Mouse (Mus musculus): ENCODE results near the gene Xxylt1.

The Xxylt1 gene

GRCm38 (mm10) chr16:31061246-31061880, 19.9 kb downstream of the Xxylt1 start:
- DNase-seq (ENCODE audit: extremely low spot score, low read depth, low spot score): no peak

GRCm38 (mm10) chr16:31060714-31061113, 20.5 kb downstream of the Xxylt1 start:
- DNase-seq (ENCODE audit: extremely low spot score, low read depth, low spot score): no peak

GRCm38 (mm10) chr16:31060226-31060625, 21.0 kb downstream of the Xxylt1 start:
- no peak for DNase-seq (ENCODE audit: extremely low spot score, low read depth, low spot score)

GRCm38 (mm10) chr16:31059730-31060129, 21.5 kb downstream of the Xxylt1 start:
- DNase-seq (ENCODE audit: extremely low spot score, low read depth, low spot score): no peak

GRCm38 (mm10) chr16:31052812-31053211, 28.4 kb downstream of the Xxylt1 start:
- DNase-seq (ENCODE audit: extremely low spot score, low read depth, low spot score): no peak

- DNase-seq (ENCODE audit: extremely low spot score, low read depth, low spot score): no peak
These were observed 29.0 kb downstream of the Xxylt1 start for GRCm38 (mm10) chr16:31052177-31052726.

GRCm38 (mm10) chr16:31050701-31051100, 30.5 kb downstream of the Xxylt1 start:
- no peak for DNase-seq (ENCODE audit: extremely low spot score, low read depth, low spot score)

GRCm38 (mm10) chr16:31048194-31048593, 33.0 kb downstream of the Xxylt1 start:
- no peak for DNase-seq (ENCODE audit: extremely low spot score, low read depth, low spot score)

- no peak for DNase-seq (ENCODE audit: extremely low spot score, low read depth, low spot score)
These were observed 33.9 kb downstream of the Xxylt1 start for GRCm38 (mm10) chr16:31047186-31047898.

- DNase-seq (ENCODE audit: extremely low spot score, low read depth, low spot score): no peak
These were observed 35.0 kb downstream of the Xxylt1 start for GRCm38 (mm10) chr16:31046217-31046659.

GRCm38 (mm10) chr16:31045211-31045610, 36.0 kb downstream of the Xxylt1 start:
- no peak for DNase-seq (ENCODE audit: extremely low spot score, low read depth, low spot score)

- no peak for DNase-seq (ENCODE audit: extremely low spot score, low read depth, low spot score)
These were observed 38.1 kb downstream of the Xxylt1 start for GRCm38 (mm10) chr16:31043136-31043535.

- DNase-seq (ENCODE audit: extremely low spot score, low read depth, low spot score): no peak
These were observed 39.7 kb downstream of the Xxylt1 start for GRCm38 (mm10) chr16:31041566-31041965.

- no peak for DNase-seq (ENCODE audit: extremely low spot score, low read depth, low spot score)
These were observed 41.3 kb downstream of the Xxylt1 start for GRCm38 (mm10) chr16:31039803-31040459.

GRCm38 (mm10) chr16:31037431-31037830, 43.8 kb downstream of the Xxylt1 start:
- DNase-seq (ENCODE audit: extremely low spot score, low read depth, low spot score): no peak

GRCm38 (mm10) chr16:31035651-31036245, 45.5 kb downstream of the Xxylt1 start:
- no peak for DNase-seq (ENCODE audit: extremely low spot score, low read depth, low spot score)

GRCm38 (mm10) chr16:31035235-31035634, 46.0 kb downstream of the Xxylt1 start:
- DNase-seq (ENCODE audit: extremely low spot score, low read depth, low spot score): no peak

- no peak for DNase-seq (ENCODE audit: extremely low spot score, low read depth, low spot score)
These were observed 47.2 kb downstream of the Xxylt1 start for GRCm38 (mm10) chr16:31034051-31034450.

- DNase-seq (ENCODE audit: extremely low spot score, low read depth, low spot score): no peak
These were observed 51.3 kb downstream of the Xxylt1 start for GRCm38 (mm10) chr16:31029739-31030485.

- no peak for DNase-seq (ENCODE audit: extremely low spot score, low read depth, low spot score)
These were observed 53.6 kb downstream of the Xxylt1 start for GRCm38 (mm10) chr16:31027675-31028074.

- no peak for DNase-seq (ENCODE audit: extremely low spot score, low read depth, low spot score)
These were observed 55.7 kb downstream of the Xxylt1 start for GRCm38 (mm10) chr16:31025516-31025915.

Measured in hindlimb bud, embryonic 11.5 days (tissue).